Mouse (Mus musculus) lung, postnatal 0 days (tissue): Measurements from ENCODE around the gene Mkks.

Experiments
- CTCF ChIP-seq: IDR thresholded peaks from 2 replicates; pipeline ENCODE4 v1.5.1; 2016; ENCODE audit warnings: antibody characterized with exemption, mild to moderate bottlenecking
- EP300 ChIP-seq: IDR thresholded peaks from 2 replicates; pipeline ENCODE4 v1.6.1; 2016; ENCODE audit warnings: antibody characterized with exemption, mild to moderate bottlenecking, control low read depth

DNA sequence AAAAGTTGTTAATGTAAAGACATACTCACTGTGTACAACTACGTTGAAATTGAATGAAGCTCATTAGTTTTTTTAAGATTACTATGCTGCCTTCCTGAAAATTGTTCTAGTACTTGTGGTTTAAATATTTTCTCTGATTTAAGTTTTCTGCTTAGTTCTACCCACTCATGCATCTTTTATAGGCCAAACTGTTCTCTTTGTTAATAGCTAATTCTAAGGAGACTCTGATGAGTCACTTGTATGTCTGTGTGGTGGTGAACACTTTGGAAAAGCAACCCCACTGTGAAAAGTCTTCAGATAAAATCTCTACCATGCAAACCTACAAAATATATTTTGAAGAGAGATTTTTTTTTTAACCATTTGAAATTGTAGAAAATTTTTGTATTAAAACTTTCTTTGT, 47.1 kb upstream of the Mkks start:
- TF ChIP-seq CTCF (no peak), EP300 (no peak)
